Mouse (Mus musculus): ENCODE results near the gene Txnrd1.

DNA sequence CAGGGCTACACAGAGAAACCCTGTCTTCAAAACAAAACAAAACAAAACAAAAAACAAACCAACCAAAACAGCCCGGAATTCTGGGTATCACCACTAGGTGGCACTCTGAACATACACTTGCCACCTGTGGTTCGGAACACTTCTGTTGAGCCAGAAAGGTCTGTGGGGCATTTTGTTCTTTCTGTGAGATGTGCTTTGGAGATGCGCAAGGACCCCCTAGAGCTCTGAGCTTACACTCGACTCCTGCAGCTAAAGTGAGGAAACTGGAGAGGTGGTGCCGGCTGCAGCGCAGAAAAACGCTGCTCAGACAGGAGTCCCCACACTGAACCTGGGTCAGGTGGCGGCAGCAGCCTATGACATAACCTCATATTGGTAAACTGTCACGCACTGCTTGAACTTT is 75.6 kb downstream of the Txnrd1 start:
- TF ChIP-seq CTCF (IDR thresholded peaks at IDR 0.05; ENCODE audit: borderline replicate concordance, control insufficient read depth, extremely low read depth, insufficient read depth, low read length, poor library complexity) (no peak), POLR2A (IDR thresholded peaks at IDR 0.05; ENCODE audit: control insufficient read depth, extremely low read depth, insufficient read depth, low read length, poor library complexity) (no peak)

Data from thymus, adult 2 months (tissue).